Mouse (Mus musculus): ENCODE measurements around the gene Vangl1. TPM values are rescaled to one million over a fixed set of nuclear protein-coding genes. Genes with fewer than 3 reads are reported as not detected.

Gene Vangl1
- polyA plus RNA-seq, 1 experiment from 2014 or later = 21.4 TPM

GRCm38 (mm10) chr3:102140606-102141005 is 63.9 kb downstream of the Vangl1 start:
- Histone ChIP-seq H3K27ac (no peak overlapping the region), H3K36me3 (no peaks in the 10 kb centered on the region), H3K4me2 (no peak overlapping the region), H3K27me3 (no peaks in the 10 kb centered on the region; the same call in 1 of the 2 replicates), H3K9me3 (no peaks in the 10 kb centered on the region), H3K4me3 (no peak overlapping the region), H3K4me1 (peaks cover 14% of the 10 kb centered on the region), H3K9ac (no peak overlapping the region)
- 62% methylated on average over 6 of the region's 6 CpGs for WGBS
- no peak for ATAC-seq (ENCODE audit: borderline replicate concordance, extremely low read depth, low FRiP score, low TSS enrichment)

GRCm38 (mm10) chr3:102138899-102139298 is 65.6 kb downstream of the Vangl1 start:
- H3K9ac ChIP-seq = no peak overlapping the region
- H3K4me2 ChIP-seq = no peak overlapping the region
- peaks cover 21% of the 10 kb centered on the region for H3K4me1 ChIP-seq
- 82% methylated on average over 6 of the region's 6 CpGs for WGBS
- no peak overlapping the region for H3K27ac ChIP-seq
- H3K4me3 ChIP-seq = no peak overlapping the region
- no peak for ATAC-seq (ENCODE audit: borderline replicate concordance, extremely low read depth, low FRiP score, low TSS enrichment)
- H3K9me3 ChIP-seq = no peaks in the 10 kb centered on the region
- no peaks in the 10 kb centered on the region for H3K27me3 ChIP-seq
- H3K36me3 ChIP-seq = no peaks in the 10 kb centered on the region

GRCm38 (mm10) chr3:102137158-102137557 is 67.3 kb downstream of the Vangl1 start:
- Histone ChIP-seq H3K4me1 (peaks cover 23% of the 10 kb centered on the region), H3K4me2 (no peak overlapping the region), H3K27ac (peak overlapping the region; percentile 92; the same call in 1 of the 2 replicates), H3K27me3 (no peaks in the 10 kb centered on the region), H3K4me3 (no peak overlapping the region), H3K9ac (no peak overlapping the region), H3K9me3 (no peaks in the 10 kb centered on the region), H3K36me3 (no peaks in the 10 kb centered on the region)
- WGBS = 58% methylated on average over 10 of the region's 10 CpGs
- ATAC-seq (ENCODE audit: borderline replicate concordance, extremely low read depth, low FRiP score, low TSS enrichment) = no peak

GRCm38 (mm10) chr3:102135389-102136113 is 68.9 kb downstream of the Vangl1 start:
- no peaks in the 10 kb centered on the region for H3K9me3 ChIP-seq
- no peaks in the 10 kb centered on the region for H3K36me3 ChIP-seq
- peak overlapping the region; percentile 92 for H3K27ac ChIP-seq
- no peak overlapping the region for H3K4me3 ChIP-seq
- 14% methylated on average over 10 of the region's 10 CpGs for WGBS
- H3K4me2 ChIP-seq = peak overlapping the region; percentile 29; the same call in 1 of the 2 replicates
- no peak overlapping the region for H3K9ac ChIP-seq
- peaks cover 25% of the 10 kb centered on the region for H3K4me1 ChIP-seq
- ATAC-seq (ENCODE audit: borderline replicate concordance, extremely low read depth, low FRiP score, low TSS enrichment) = peak; percentile 69
- H3K27me3 ChIP-seq = no peaks in the 10 kb centered on the region

GRCm38 (mm10) chr3:102131627-102132324 is 72.7 kb downstream of the Vangl1 start:
- 87% methylated on average over 9 of the region's 9 CpGs for WGBS
- Histone ChIP-seq H3K4me2 (no peak overlapping the region), H3K27me3 (no peaks in the 10 kb centered on the region), H3K9me3 (no peaks in the 10 kb centered on the region), H3K9ac (no peak overlapping the region), H3K4me3 (no peak overlapping the region), H3K36me3 (no peaks in the 10 kb centered on the region), H3K4me1 (peaks cover 22% of the 10 kb centered on the region), H3K27ac (no peak overlapping the region)
- ATAC-seq (ENCODE audit: borderline replicate concordance, extremely low read depth, low FRiP score, low TSS enrichment) = no peak

GRCm38 (mm10) chr3:102130478-102130877 is 74.0 kb downstream of the Vangl1 start:
- peaks cover 10% of the 10 kb centered on the region for H3K4me1 ChIP-seq
- ATAC-seq (ENCODE audit: borderline replicate concordance, extremely low read depth, low FRiP score, low TSS enrichment) = no peak
- no peaks in the 10 kb centered on the region for H3K9me3 ChIP-seq
- H3K27me3 ChIP-seq = no peaks in the 10 kb centered on the region
- 70% methylated on average over 6 of the region's 6 CpGs for WGBS
- no peak overlapping the region for H3K27ac ChIP-seq
- H3K36me3 ChIP-seq = no peaks in the 10 kb centered on the region
- no peak overlapping the region for H3K4me2 ChIP-seq
- no peak overlapping the region for H3K9ac ChIP-seq
- no peak overlapping the region for H3K4me3 ChIP-seq

GRCm38 (mm10) chr3:102128242-102128641 is 76.3 kb downstream of the Vangl1 start:
- no peak overlapping the region for H3K9ac ChIP-seq
- WGBS = 93% methylated on average over 2 of the region's 2 CpGs
- H3K36me3 ChIP-seq = no peaks in the 10 kb centered on the region

GRCm38 (mm10) chr3:102127114-102127513 is 77.4 kb downstream of the Vangl1 start:
- ATAC-seq (ENCODE audit: borderline replicate concordance, extremely low read depth, low FRiP score, low TSS enrichment) = no peak
- Histone ChIP-seq H3K27me3 (no peaks in the 10 kb centered on the region), H3K27ac (no peak overlapping the region), H3K36me3 (no peaks in the 10 kb centered on the region), H3K9me3 (no peaks in the 10 kb centered on the region), H3K4me3 (no peak overlapping the region), H3K4me1 (peaks cover 2% of the 10 kb centered on the region; the same call in 1 of the 2 replicates), H3K4me2 (no peak overlapping the region), H3K9ac (no peak overlapping the region)
- 52% methylated on average over 2 of the region's 2 CpGs for WGBS

More at GRCm38 (mm10) chr3:102128242-102128641, 76.3 kb downstream of the Vangl1 start:
- Histone ChIP-seq H3K9me3 (no peaks in the 10 kb centered on the region), H3K27me3 (no peaks in the 10 kb centered on the region), H3K27ac (no peak overlapping the region), H3K4me2 (no peak overlapping the region), H3K4me3 (no peak overlapping the region), H3K4me1 (peaks cover 5% of the 10 kb centered on the region; the same call in 1 of the 2 replicates)
- ATAC-seq (ENCODE audit: borderline replicate concordance, extremely low read depth, low FRiP score, low TSS enrichment) = no peak

- Histone ChIP-seq H3K4me2 (no peak overlapping the region), H3K9me3 (no peaks in the 10 kb centered on the region), H3K36me3 (no peaks in the 10 kb centered on the region), H3K27ac (no peak overlapping the region), H3K4me3 (no peak overlapping the region), H3K9ac (no peak overlapping the region), H3K27me3 (no peaks in the 10 kb centered on the region), H3K4me1 (no peaks in the 10 kb centered on the region; the same call in 1 of the 2 replicates)
- WGBS = 39% methylated on average over 1 of the region's 1 CpGs
- no peak for ATAC-seq (ENCODE audit: borderline replicate concordance, extremely low read depth, low FRiP score, low TSS enrichment)
Observed at GRCm38 (mm10) chr3:102125546-102125945, 78.9 kb downstream of the Vangl1 start.

- Histone ChIP-seq H3K36me3 (no peaks in the 10 kb centered on the region), H3K27me3 (no peaks in the 10 kb centered on the region), H3K4me3 (no peak overlapping the region), H3K9ac (no peak overlapping the region), H3K9me3 (no peaks in the 10 kb centered on the region), H3K4me2 (no peak overlapping the region), H3K27ac (no peak overlapping the region), H3K4me1 (no peaks in the 10 kb centered on the region)
- WGBS = 78% methylated on average over 6 of the region's 6 CpGs
- ATAC-seq (ENCODE audit: borderline replicate concordance, extremely low read depth, low FRiP score, low TSS enrichment) = no peak
Observed at GRCm38 (mm10) chr3:102123654-102124053, 80.8 kb downstream of the Vangl1 start.

GRCm38 (mm10) chr3:102122046-102122445 is 82.4 kb downstream of the Vangl1 start:
- Histone ChIP-seq H3K4me1 (no peaks in the 10 kb centered on the region), H3K9ac (no peak overlapping the region), H3K36me3 (no peaks in the 10 kb centered on the region), H3K4me2 (no peak overlapping the region), H3K27me3 (no peaks in the 10 kb centered on the region), H3K4me3 (no peak overlapping the region), H3K9me3 (no peaks in the 10 kb centered on the region), H3K27ac (no peak overlapping the region)
- ATAC-seq (ENCODE audit: borderline replicate concordance, extremely low read depth, low FRiP score, low TSS enrichment) = no peak
- 72% methylated on average over 7 of the region's 7 CpGs for WGBS

GRCm38 (mm10) chr3:102120947-102121346 is 83.5 kb downstream of the Vangl1 start:
- Histone ChIP-seq H3K36me3 (no peaks in the 10 kb centered on the region), H3K27me3 (no peaks in the 10 kb centered on the region), H3K4me2 (no peak overlapping the region), H3K9ac (no peak overlapping the region), H3K4me3 (no peak overlapping the region), H3K27ac (no peak overlapping the region), H3K4me1 (no peaks in the 10 kb centered on the region), H3K9me3 (no peaks in the 10 kb centered on the region)
- no peak for ATAC-seq (ENCODE audit: borderline replicate concordance, extremely low read depth, low FRiP score, low TSS enrichment)

All from lung, embryonic 15.5 days (tissue).